Mouse (Mus musculus): ENCODE data around the gene Gm5148. TPM values are rescaled to one million over a fixed set of nuclear protein-coding genes. Genes with fewer than 3 reads are reported as not detected.
A peak's percentile ranks its signal among the peaks of the same experiment; 100 is the strongest.

Gene Gm5148
- total RNA-seq, 2 experiments from 2014 or later: 3.2 to 3.9 TPM

DNA sequence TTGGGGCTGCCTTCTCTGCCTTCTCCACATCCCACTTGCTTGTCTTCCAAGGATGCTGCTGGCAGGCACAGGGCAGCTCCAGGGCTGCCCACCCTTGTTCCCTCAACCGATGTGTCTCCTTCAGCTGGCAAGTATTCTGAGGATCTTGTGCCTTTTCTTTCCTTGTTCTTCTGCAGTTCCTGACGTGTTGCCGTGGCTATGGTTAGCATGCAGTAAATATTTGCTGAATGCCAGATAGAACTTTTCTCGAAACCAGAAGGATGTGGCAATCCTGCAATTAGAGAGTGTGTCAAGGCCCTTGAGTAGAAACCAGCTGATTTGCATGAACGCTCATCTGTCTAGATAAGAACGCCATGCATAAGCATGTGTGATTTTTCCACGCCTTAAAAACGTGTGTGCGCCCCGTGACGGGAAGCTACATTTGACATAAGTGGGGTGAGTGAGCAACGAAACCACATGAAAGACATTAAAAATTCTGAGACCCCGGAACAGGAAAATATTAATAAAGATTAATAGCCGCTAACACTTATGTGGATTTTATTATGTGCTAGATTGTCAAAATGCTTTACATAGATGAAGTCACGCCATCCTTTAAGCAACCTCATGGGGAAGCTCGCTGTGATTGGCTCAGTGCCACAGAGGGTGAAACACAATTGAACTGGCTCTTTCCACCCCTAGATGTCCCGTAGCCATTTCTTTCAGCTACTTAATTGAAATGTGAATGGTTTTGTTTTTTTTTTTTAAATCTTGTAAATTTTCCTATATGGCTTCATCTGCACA, 14.1 kb upstream of the Gm5148 start:
- DNase-seq (ENCODE audit: low spot score in 2 of 2): no peak

- DNase-seq (ENCODE audit: low spot score in 2 of 2): peak; percentile 56 to 75
Measured at GRCm38 (mm10) chr3:37737407-37737806, 13.1 kb upstream of the Gm5148 start.

GRCm38 (mm10) chr3:37735166-37735565, 10.9 kb upstream of the Gm5148 start:
- no peak for DNase-seq (ENCODE audit: low spot score in 2 of 2)

- DNase-seq (ENCODE audit: low spot score in 2 of 2): no peak
Measured at GRCm38 (mm10) chr3:37729142-37729541, 4.9 kb upstream of the Gm5148 start.

DNA sequence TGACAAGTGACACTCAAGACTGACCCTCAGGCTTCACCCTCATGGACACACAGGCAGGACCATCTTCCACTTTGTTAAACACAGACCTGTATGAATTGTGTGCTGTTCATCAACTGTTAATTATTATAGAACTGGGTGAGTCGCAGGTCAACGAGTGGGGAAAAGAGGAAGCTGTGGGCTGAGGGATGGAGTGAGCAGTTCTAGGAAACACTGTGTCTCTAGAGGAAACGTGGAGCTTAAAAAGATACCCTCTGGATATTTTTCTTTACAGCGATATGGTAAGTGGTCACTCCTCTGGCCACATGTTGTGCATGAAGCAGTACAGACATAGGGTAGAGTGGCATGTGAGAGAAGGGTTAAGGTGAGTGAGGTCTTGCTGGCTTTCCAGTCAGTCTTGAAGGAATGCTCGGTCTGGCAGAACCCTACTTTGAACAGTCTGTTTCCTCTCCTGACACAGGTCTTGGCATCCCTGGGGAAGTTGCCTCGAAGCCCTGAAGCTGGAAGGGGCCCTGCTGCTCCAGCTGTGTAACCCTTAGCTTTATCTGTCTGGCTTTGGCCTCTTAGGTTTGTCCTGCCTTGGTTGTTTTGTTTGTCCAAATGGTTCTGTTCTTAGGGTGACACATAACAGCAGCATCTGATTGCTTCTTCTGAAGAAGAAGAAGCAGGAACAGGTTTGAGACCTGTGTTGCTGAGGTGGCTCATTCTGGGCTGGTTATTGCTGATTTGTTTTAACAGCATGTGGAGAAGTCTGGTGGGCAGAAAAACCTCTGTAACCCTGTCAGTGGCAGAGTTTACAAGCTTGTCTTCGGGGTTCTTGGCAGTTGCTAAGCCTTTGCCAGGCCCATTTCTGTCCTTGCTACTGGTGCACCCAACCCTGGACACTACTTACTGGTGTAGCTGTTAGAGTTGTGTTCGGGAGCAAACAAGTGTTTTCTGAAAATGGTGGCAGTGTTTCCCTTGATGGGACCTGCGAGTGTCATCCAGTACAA, 4.1 kb upstream of the Gm5148 start:
- DNase-seq (ENCODE audit: low spot score in 2 of 2): no peak

DNA sequence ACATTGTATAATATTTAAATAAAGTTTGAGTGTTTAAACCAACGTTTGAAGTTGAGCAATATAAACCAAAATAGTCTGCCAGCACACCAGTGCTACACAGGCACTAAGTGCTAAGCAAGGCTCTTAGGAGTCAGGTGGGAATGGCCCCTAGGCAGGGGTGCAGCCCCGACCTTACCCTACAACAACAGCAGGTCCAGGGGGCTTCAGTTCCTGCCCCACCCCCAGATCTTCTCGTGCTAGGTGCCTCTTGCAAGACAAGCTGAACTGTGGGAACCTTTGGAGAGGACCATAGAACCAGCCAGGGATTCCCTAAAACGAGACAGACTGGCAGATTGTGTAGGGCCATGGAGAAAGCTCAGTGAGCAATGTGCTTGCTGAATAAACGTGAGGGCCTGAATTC, 3.1 kb upstream of the Gm5148 start:
- DNase-seq (ENCODE audit: low spot score in 2 of 2): no peak

DNA sequence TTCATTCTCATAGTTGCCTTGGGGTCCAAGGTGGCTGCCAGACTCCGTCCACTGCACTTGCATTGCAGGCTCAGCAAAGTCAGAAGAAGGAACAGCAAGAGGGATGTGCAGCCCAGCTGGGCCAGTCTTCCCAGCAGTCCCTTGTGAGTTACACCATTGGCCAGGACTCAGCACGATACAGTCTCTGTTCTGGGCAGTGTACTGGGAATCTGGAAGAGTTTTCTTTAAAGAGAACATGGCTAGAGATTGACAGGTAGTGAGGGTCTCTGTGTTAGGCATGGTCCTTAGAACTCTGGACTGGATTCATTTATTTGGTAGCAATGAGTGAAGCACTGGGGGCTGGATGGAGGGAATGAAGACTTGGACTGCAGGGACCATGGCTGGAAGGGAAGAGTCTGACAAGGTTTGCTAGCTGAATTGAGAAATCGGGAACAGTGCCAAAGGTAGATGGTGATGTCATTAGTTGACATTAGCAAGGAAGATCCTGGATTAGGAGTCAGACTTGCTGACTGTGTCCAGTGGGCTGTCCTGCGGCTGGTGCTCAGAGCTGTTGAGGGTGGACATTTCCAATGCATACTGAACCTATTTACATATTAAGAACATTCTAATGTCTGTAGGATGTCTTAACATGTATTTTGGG, 2.3 kb upstream of the Gm5148 start:
- DNase-seq (ENCODE audit: low spot score in 2 of 2): no peak

GRCm38 (mm10) chr3:37724946-37725735, 851 bp upstream of the Gm5148 start:
- DNase-seq (ENCODE audit: low spot score in 2 of 2): no peak

DNA sequence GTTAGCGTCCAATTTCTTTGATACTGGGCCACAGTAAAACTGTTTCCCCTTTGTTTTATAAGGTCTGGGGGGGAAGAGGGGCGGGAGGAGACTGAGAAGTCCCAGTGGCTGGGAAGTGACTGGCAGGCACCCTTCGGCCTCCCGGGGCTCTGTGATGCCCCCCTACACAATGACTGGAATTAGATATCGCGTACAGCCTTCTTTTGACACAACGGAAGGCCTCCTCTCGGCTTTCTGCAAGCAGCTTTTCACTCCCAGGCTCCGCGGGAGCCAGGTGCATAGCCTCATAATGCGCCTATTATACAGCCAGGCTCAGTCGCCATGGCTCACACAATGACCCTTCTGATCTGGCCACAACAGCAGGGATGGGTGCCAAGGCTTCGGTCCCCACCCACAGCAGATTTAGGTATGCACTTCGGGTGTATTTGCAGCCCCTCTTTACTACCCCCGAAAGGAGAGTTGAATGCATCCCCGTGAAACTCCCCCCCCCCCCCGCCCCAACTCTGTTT, 574 bp downstream of the Gm5148 start:
- peak; percentile 26 to 34 for DNase-seq (ENCODE audit: low spot score in 2 of 2)

- DNase-seq (ENCODE audit: low spot score in 2 of 2): peak in 1 of 2 experiments; percentile 12
Measured at GRCm38 (mm10) chr3:37723061-37723521, 1.2 kb downstream of the Gm5148 start.

GRCm38 (mm10) chr3:37722487-37723060, 1.7 kb downstream of the Gm5148 start:
- DNase-seq (ENCODE audit: low spot score in 2 of 2): no peak

DNA sequence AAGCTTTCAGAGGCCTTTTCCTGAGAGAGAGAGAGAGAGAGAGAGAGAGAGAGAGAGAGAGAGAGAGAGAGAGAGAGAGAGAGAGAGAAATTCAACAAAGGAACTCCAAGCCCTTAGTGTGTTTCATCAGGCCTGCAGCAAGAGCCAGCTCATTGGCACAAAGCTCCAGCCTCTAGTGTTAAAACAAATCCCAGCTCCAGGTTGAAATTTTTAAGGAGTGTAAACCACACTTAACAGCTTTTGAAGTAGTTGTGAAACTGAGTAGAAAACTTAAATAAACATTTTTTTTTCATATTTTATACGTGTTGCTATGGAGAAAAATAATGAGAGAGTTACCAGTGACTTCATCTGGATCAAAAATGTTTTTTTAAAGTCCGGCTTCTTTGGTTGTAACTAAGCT, 7.3 kb downstream of the Gm5148 start:
- DNase-seq (ENCODE audit: low spot score in 2 of 2): no peak

GRCm38 (mm10) chr3:37715734-37716133, 8.6 kb downstream of the Gm5148 start:
- no peak for DNase-seq (ENCODE audit: low spot score in 2 of 2)

GRCm38 (mm10) chr3:37712501-37712900, 11.8 kb downstream of the Gm5148 start:
- DNase-seq (ENCODE audit: low spot score in 2 of 2): no peak

DNA sequence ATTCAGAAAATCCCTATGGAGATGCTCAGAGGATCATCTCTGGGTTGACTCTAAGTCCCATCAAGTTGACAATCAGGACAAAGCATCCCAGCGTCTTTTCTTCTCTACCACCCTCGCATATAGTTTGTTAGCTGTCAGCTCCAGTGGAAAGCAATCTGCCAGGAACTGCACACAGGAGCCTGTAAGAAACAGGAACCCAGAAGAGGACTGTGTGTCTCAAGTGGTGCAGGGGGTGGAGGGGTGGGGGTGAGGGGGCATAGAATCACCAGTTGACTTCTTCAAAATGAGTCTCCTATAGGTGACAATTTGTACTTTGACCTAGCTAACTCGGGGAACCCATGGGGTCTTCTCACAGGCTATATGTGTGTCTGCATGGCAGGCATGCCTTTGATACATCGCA, 12.7 kb downstream of the Gm5148 start:
- DNase-seq (ENCODE audit: low spot score in 2 of 2): no peak

DNA sequence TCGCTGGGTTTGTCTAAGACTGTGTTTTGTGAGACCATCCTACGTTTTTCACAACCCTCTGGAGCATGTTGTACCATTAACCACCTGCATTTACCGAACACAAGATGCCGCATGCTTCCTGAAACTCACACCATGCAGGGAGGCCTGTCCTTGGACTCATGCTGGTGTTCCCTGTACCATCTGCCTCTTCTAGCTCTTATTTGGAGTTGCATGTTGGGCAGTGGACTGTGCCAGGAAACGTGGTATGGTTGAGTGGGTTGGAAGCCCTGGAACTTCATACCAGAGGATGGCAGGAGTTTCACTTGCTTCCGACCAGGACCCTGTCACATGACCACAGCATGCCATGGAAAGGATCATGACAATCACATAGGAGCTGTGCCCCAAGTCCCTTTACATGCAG, 16.5 kb downstream of the Gm5148 start:
- no peak for DNase-seq (ENCODE audit: low spot score in 2 of 2)

DNA sequence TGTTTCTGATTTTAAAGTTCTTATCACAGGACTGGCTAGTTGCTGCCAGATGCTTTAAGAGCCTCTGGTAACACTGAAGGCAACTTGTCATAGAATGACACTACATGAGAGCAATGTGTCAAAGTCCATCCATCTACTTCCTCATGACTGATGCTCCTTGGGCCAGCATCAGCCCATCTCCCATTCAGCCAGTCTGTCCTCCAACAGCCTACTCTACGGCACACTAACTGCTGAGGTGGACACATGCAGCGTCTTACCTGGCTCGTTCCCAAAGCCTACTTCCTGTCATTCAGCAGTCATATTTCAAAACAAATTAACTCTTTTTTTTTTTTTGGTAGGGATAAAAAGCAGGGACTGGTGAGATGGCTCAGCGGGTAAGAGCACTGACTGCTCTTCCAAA, 17.9 kb downstream of the Gm5148 start:
- no peak for DNase-seq (ENCODE audit: low spot score in 2 of 2)

DNA sequence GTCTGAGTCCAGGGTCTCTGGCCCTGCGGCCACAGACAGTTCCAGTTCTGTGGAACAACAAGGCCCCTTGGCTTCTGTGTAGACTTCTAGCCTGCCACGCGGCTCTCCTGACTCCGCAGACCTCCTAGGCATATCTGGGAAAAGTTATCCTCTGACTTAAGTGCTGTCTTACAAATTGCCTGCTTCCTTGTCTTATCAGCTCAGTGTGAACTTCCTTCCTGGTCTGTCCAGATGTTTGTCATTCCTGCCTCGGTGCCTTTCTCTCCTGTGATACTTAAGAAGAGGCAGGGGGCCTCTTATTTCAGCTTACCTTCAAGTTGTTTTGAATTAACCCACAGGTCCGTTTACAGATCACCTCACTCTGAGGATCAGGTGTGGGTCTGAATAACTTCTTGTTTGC, 18.9 kb downstream of the Gm5148 start:
- no peak for DNase-seq (ENCODE audit: low spot score in 2 of 2)

- DNase-seq (ENCODE audit: low spot score in 2 of 2): no peak
Measured at GRCm38 (mm10) chr3:37704701-37705279, 19.5 kb downstream of the Gm5148 start.

DNA sequence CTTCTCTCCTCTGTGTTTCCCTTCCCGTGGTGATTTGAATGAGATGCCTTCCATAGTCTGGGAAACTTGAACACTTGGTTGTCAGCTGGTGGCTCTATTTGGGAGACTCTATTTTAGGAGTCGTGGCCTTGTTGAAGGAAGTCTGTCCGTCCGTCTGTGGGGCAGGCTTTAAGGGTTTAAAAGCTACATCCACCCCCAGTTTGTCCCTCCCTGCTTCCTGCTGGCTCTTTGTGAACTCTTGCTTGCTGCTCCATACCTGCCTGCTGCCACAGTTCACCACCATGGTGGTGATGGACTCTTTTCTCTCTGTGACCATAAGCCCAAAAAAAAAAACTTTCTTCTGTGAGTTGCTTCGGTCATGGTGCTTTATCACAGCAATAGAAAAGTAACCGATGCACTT, 21.2 kb downstream of the Gm5148 start:
- no peak for DNase-seq (ENCODE audit: low spot score in 2 of 2)

All from left cerebral cortex, adult 18-20 months (tissue).